Mouse (Mus musculus) embryonic facial prominence, embryonic 11.5 days (tissue): Measurements from ENCODE around the gene Zfyve19. TPM values are rescaled to one million over a fixed set of nuclear protein-coding genes. Genes with fewer than 3 reads are reported as not detected.

ENCODE experiments used
- ATAC-seq: fragments of 200-750 bp; cut with Nextera tagmentation; replicated peaks from 2 replicates; pipeline ENCODE4 v1.8.0; 2017; ENCODE audit warnings: low read depth; ENCODE audit not compliant: insufficient number of reproducible peaks, low FRiP score, low TSS enrichment
- DNase-seq: peaks from one replicate; pipeline ENCODE4 v3.0.0-alpha.2; 2015; ENCODE audit warnings: low spot score
- H3K27ac ChIP-seq: fragments of 300-500 bp; sonication (generic); replicated peaks from 2 replicates; pipeline ENCODE4 v1.5.1; 2014; ENCODE audit warnings: mild to moderate bottlenecking, low read depth, low read length, control low read depth
- H3K27me3 ChIP-seq: fragments of 300-500 bp; sonication (generic); 2 replicates; pipeline ENCODE4 v1.6.1; 2014; ENCODE audit warnings: mild to moderate bottlenecking, low read length, moderate library complexity, mixed read lengths; ENCODE audit not compliant: control insufficient read depth, insufficient read depth
- H3K36me3 ChIP-seq: fragments of 300-500 bp; sonication (generic); replicated peaks from 2 replicates; pipeline ENCODE4 v1.6.1; 2014; ENCODE audit warnings: low read depth, mild to moderate bottlenecking, low read length, moderate library complexity, mixed read lengths; ENCODE audit not compliant: control insufficient read depth, insufficient read depth
- H3K4me1 ChIP-seq: fragments of 300-500 bp; sonication (generic); 2 replicates; pipeline ENCODE4 v1.6.1; 2014; ENCODE audit warnings: low read length, mixed read lengths; ENCODE audit not compliant: control insufficient read depth, insufficient read depth
- H3K4me2 ChIP-seq: fragments of 300-500 bp; sonication (generic); 2 replicates; pipeline ENCODE4 v1.6.1; 2014; ENCODE audit warnings: low read depth, mild to moderate bottlenecking, control low read depth, low read length, moderate library complexity
- H3K4me3 ChIP-seq: fragments of 300-500 bp; sonication (generic); 2 replicates; pipeline ENCODE4 v1.5.1; 2014; ENCODE audit warnings: low read depth, low read length, control low read depth
- H3K9ac ChIP-seq: fragments of 300-500 bp; sonication (generic); replicated peaks from 2 replicates; pipeline ENCODE4 v1.6.1; 2014; ENCODE audit warnings: mild to moderate bottlenecking, control low read depth, low read length
- H3K9me3 ChIP-seq: fragments of 300-500 bp; sonication (generic); replicated peaks from 2 replicates; pipeline ENCODE4 v1.6.1; 2016; ENCODE audit warnings: mild to moderate bottlenecking, low read length, inconsistent platforms, mixed read lengths; ENCODE audit not compliant: control insufficient read depth
- WGBS: fragments of 180-500 bp; shearing (Covaris S2); extraction: QIAGEN DNeasy Blood & Tissue Kit; methylation state at CpG from one replicate; pipeline ENCODE4 v1.1.7; 2014; 5-methylcytosine and 5-hydroxymethylcytosine counted together
- polyA plus RNA-seq: library from polyadenylated mRNA; unstranded; fragments of >200 nt; fragmentation: Nextera tagmentation; extraction: Ambion mirVana; gene quantifications from 2 replicates; pipeline ENCODE4 v1.2.1, GENCODE M21; 2014

Gene Zfyve19
- polyA plus RNA-seq, 1 experiment from 2014 or later, result 44.3 TPM

DNA sequence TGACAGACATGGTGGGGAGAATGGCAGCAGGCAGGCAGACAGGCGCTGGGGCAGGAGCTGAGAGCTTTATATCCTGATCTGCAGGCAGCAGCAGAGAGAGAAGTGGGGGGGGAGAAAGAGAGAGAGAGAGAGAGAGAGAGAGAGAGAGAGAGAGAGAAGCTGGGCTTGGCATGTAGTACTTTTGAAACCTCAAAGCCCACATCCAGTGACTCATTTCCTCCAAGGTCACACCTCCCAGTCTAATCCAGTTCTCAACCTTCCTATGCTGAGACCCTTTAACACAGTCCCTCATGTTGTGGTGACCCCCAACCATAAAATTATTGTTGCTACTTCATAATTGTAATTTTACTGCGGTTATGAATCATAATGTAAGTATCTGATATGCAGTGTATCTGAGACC lies 38.1 kb upstream of the Zfyve19 start:
- peaks cover 5% of the 10 kb centered on the region for H3K4me1 ChIP-seq

DNA sequence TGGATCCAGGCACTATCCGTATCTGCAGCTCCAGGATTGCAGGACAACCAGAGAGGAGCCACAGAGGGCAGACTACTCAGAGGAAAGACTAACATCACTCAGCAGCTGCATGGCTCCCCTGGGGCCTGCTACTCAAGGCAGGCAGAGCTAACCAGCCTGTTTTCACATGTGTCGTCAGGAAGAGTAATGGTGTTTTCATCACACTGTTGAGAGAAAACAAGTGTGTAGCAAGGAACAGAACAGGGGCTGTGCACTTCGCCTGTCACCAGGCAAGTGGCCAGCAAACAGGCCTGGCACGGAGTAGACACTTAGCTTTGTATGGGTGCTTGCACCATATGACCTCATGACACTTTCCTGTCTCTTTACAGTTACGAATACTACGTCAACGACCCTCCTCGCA lies 36.8 kb upstream of the Zfyve19 start:
- Histone ChIP-seq H3K9ac (0 out of 2 replicates have a peak overlapping the region, but pooled peaks have one; percentile 6), H3K4me1 (peaks cover 5% of the 10 kb centered on the region), H3K27ac (no peak overlapping the region), H3K4me2 (no peak overlapping the region), H3K4me3 (no peak overlapping the region), H3K36me3 (no peaks in the 10 kb centered on the region), H3K9me3 (no peaks in the 10 kb centered on the region), H3K27me3 (peaks cover 6% of the 10 kb centered on the region)
- DNase-seq (no peak), ATAC-seq (no peak)
- 74% methylated on average over 8 of the region's 8 CpGs for WGBS

More for the DNA sequence above, 38.1 kb upstream of the Zfyve19 start:
- Histone ChIP-seq H3K36me3 (no peaks in the 10 kb centered on the region), H3K9ac (no peak overlapping the region), H3K9me3 (no peaks in the 10 kb centered on the region), H3K27me3 (peaks cover 6% of the 10 kb centered on the region), H3K4me2 (no peak overlapping the region), H3K4me3 (no peak overlapping the region), H3K27ac (no peak overlapping the region)
- WGBS, result 79% methylated on average over 2 of the region's 2 CpGs
- DNase-seq (no peak), ATAC-seq (no peak)

DNA sequence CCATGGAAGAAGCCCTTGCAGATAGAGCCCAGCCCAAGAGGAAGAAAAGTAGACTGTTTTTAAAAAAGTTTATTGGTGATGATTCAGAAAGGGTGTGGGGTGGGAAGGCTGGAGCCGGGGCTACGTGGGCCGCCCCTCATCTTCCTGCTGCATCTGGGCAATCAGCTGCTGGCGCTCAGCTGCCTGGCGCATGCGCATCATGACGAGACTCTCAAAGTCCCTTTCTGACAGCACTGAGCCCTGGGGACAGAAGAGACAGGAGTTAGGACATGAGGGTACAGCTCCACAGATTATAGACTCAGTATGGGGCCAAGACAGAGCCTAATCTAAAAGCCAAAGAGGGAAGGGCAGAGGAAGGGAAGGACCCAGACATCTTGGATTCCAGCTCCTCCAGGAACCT lies 36.0 kb upstream of the Zfyve19 start:
- Histone ChIP-seq H3K9ac (no peak overlapping the region), H3K4me1 (peaks cover 3% of the 10 kb centered on the region), H3K27me3 (peaks cover 3% of the 10 kb centered on the region; the same call in 1 of the 2 replicates), H3K4me2 (no peak overlapping the region), H3K27ac (no peak overlapping the region), H3K9me3 (no peaks in the 10 kb centered on the region), H3K36me3 (no peaks in the 10 kb centered on the region), H3K4me3 (no peak overlapping the region)
- WGBS, result 78% methylated on average over 7 of the region's 7 CpGs
- DNase-seq (no peak), ATAC-seq (no peak)

DNA sequence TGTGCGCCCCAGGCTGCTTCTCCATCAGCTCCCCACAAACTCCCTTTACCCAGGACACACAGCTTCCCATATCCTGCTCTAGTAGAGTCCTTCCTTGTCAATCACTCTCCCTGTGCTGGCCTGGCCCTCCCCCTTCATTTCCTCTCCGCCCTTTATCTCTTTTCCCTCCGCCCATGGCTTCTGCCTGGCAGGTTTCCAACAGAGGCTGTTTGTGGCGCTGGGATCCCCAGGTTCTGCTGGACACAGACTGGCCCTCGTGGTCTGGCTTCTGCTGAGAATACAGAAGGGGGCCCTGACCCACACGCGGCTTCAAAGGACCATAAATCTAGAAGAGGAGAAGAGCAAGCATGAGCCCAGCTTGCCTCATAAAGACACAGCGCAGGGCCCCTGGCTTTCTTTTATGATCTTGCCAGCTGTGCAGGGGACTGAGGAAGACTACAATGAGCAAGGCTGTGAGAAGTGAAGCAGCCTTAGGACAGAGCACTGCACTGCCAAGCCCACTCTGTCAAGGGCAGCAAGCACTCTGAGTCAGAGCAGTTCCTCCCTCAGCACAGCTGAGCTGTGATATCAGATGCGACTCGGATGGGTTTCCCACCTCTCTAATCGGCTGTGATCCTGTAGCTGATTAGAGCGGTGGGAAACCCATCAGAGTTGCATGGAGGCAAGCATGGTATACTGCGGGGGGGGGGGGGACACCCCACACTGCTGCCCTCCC lies 35.4 kb upstream of the Zfyve19 start:
- H3K9me3 ChIP-seq, result no peaks in the 10 kb centered on the region
- H3K4me2 ChIP-seq, result no peak overlapping the region
- 34% methylated on average over 13 of the region's 13 CpGs for WGBS
- ATAC-seq (no peak), DNase-seq (no peak)
- no peak overlapping the region for H3K4me3 ChIP-seq
- no peaks in the 10 kb centered on the region for H3K36me3 ChIP-seq
- no peak overlapping the region for H3K27ac ChIP-seq
- no peaks in the 10 kb centered on the region; the same call in 1 of the 2 replicates for H3K4me1 ChIP-seq
- 0 out of 2 replicates have a peak overlapping the region, but pooled peaks have one; percentile 18 for H3K9ac ChIP-seq
- peaks cover 2% of the 10 kb centered on the region; the same call in 1 of the 2 replicates for H3K27me3 ChIP-seq

DNA sequence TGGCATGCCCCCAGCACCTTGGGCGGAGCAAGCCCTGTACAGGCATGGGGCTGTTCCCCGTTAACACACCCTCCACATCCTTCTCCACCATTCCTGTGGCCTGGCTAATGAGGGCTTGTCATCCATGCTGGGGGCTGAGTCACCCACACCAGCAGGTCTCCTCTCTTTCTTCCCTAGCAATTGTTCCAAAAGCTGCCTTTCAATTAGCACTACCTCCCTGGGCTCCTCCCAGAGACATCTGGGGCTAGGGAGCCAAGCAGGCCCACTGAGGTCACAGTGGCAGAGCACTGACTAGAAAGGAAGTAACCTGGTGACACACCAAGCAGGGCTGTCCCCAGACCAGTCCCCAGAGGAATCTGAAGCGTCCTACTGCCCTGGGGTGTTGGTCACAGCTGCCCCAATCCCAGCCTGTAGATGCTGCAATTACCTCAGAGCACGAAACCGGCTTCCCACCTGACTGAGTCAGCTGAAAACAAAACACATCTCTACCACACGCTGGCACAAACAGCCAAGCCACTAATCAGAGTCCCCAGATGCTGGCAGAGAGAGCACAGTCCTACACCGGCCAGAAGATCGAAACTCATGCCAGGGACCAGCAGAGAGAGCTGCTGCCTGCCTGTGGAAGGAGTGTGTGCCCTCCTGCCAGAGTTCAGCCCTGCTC lies 34.3 kb upstream of the Zfyve19 start, which contains the start of gene Gm14137:
Gene Gm14137 (plus strand): TSS at position 519 of the 661 bp plus-strand sequence.
- no peak within 1 kb of the TSS for H3K4me3 ChIP-seq
- H3K27me3 ChIP-seq, result no peaks in the 10 kb centered on the region
- no peak within 1 kb of the TSS for H3K27ac ChIP-seq
- ATAC-seq (no peak), DNase-seq (no peak)
- WGBS, result 37% methylated on average over 8 of the region's 8 CpGs
- no peaks in the 10 kb centered on the region for H3K9me3 ChIP-seq
- H3K9ac ChIP-seq, result no peak within 1 kb of the TSS
- H3K4me2 ChIP-seq, result no peak within 1 kb of the TSS
- no peaks in the 10 kb centered on the region for H3K36me3 ChIP-seq
- H3K4me1 ChIP-seq, result no peaks in the 10 kb centered on the region; the same call in 1 of the 2 replicates

DNA sequence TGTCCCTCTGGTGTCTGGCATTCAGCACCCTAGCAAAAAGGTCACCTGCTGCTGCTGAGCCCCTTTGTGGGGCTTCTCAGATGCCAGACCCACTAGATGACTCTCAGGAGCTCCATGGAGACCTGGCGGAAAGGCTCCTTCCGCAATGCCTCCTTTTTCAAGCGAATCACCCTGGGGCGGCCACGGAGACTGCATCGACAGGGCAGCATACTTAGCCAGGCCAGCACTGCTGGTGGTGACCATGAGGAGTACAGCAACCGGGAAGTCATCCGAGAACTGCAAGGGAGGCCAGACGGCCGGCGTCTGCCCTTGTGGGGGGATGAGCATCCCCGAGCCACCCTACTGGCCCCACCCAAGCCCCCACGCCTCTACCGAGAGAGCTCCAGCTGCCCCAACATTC lies 33.6 kb upstream of the Zfyve19 start:
- Histone ChIP-seq H3K36me3 (no peaks in the 10 kb centered on the region), H3K27ac (no peak overlapping the region), H3K9ac (no peak overlapping the region), H3K4me2 (no peak overlapping the region), H3K9me3 (no peaks in the 10 kb centered on the region), H3K4me3 (no peak overlapping the region), H3K4me1 (no peaks in the 10 kb centered on the region; the same call in 1 of the 2 replicates), H3K27me3 (no peaks in the 10 kb centered on the region)
- DNase-seq (no peak), ATAC-seq (no peak)
- whole genome bisulfite sequencing, result 49% methylated on average over 14 of the region's 14 CpGs

DNA sequence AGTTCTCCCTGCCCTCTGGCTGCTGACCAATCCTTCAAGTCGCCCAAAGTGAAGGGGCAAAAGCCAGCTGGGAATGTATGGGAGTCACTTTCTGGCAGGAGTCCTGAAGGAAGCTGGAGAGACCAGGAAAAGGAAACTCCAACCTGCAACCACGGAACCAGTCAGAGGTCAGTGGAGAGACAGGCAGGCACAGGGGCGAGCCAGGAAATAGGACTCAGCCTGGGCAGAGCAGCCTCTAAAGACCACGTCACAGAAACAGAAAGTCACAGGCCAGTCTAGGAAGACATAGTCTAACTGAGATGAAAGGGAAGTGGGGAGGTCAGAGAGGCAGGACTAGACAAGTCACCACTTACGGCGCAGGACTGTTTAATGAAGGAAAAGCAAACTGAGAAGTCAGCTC lies 32.8 kb upstream of the Zfyve19 start:
- H3K36me3 ChIP-seq, result no peaks in the 10 kb centered on the region; the same call in 1 of the 2 replicates
- WGBS, result 58% methylated on average over 6 of the region's 6 CpGs

DNA sequence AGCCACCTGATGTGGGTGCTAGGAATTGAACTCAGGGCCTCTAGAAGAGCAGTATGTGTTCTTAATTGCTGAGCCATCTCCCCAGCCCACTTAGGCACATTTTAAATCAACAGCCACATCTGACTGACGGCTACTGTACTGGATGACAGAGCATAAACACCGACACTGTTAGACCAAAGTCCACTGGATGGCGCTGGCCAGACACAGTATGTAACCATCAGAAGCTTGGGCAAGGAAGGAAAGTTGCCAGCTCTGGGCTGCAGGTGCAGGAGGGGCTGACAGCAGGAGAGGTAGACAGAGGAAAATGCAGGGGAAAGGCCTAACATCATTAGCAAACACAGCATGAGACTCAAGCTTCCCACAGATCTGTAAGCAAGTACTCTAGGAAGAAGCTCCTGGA lies 31.7 kb upstream of the Zfyve19 start:
- ATAC-seq (no peak), DNase-seq (no peak)
- 45% methylated on average over 3 of the region's 3 CpGs for WGBS

More for the DNA sequence above, 32.8 kb upstream of the Zfyve19 start:
- Histone ChIP-seq H3K9ac (no peak overlapping the region), H3K4me3 (no peak overlapping the region), H3K4me2 (no peak overlapping the region), H3K27ac (no peak overlapping the region), H3K27me3 (no peaks in the 10 kb centered on the region), H3K9me3 (no peaks in the 10 kb centered on the region), H3K4me1 (no peaks in the 10 kb centered on the region; the same call in 1 of the 2 replicates)
- no peak for ATAC-seq
- DNase-seq, result no peak

More for the DNA sequence above, 31.7 kb upstream of the Zfyve19 start:
- H3K9ac ChIP-seq, result no peak overlapping the region
- H3K36me3 ChIP-seq, result no peaks in the 10 kb centered on the region; the same call in 1 of the 2 replicates
- H3K27me3 ChIP-seq, result no peaks in the 10 kb centered on the region
- no peak overlapping the region for H3K4me2 ChIP-seq
- no peaks in the 10 kb centered on the region for H3K9me3 ChIP-seq
- no peak overlapping the region for H3K4me3 ChIP-seq
- no peaks in the 10 kb centered on the region; the same call in 1 of the 2 replicates for H3K4me1 ChIP-seq
- H3K27ac ChIP-seq, result no peak overlapping the region
